Mouse (Mus musculus) left cerebral cortex, postnatal 25 days (tissue): ENCODE results near the gene Pipox. TPM values are rescaled to one million over a fixed set of nuclear protein-coding genes. Genes with fewer than 3 reads are reported as not detected.

Source experiments
- DNase-seq, 2 experiments: peaks; one replicate each; pipeline ENCODE4 v3.0.0; 2022; ENCODE audit warnings: low spot score in 2 of 2, mixed read lengths in 1 of 2
- intact Hi-C: fragments of 180-260 bp; cut with DNase I; formaldehyde crosslinking; loops from one replicate; pipeline ENCODE4 v1.15.1; 2025
- total RNA-seq, 2 experiments: library from RNA; stranded (reverse); gene quantifications; 2 replicates each; pipeline ENCODE4 v1.2.3; 2021

Pipox gene
- total RNA-seq, 2 experiments from 2014 or later = 0.69 to 0.96 TPM

- intact Hi-C loops = no loop called here
- no peak for DNase-seq
These were observed 40.8 kb downstream of the Pipox start for GRCm38 (mm10) chr11:77852941-77853668.

DNA sequence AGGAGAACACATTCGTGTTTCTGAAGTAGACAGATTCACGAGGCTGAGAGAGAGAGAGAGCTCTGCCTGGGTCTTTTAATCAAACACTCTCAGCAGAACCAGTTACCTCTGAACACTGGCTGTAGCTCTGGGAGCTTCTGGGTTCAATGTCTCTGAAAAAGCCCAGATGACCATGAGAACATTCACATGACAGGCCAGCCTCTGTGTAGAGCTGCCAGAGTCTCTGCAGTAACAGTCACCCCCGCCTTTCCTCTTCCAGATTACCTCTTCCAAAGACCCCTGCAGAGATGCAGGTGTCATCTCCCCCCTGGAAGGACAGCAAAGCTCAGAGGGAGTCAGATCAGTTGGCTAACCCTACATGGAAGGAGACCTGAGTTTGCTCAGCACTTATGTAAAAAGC is 41.7 kb downstream of the Pipox start:
- intact Hi-C loops = no loop called here
- DNase-seq = no peak

DNA sequence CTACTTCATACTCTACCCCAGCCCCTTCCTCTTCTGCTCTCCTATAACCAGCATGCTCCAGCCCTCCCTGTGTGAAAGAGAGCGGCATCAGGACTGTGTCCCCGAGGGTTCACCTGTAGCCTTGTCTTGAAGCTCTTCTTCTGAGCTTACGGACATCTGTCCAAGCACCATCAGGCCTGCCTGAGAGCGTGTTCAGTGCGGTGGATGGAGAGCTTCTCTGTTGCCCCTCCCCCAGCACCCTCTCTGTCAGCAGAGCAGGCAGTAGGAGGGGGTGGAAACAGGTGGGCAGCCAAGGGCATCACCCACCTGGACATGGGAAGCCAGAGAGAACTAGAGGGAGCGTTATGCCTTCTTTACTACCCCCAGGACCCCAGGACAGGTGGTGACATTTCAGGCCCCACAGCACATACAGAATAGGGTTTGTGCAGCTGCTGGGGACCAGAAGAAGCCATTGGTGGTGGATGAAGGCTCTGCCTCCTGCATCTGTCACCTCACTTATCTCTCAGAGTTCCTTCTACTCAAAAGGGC is 42.3 kb downstream of the Pipox start:
- intact Hi-C loops = no loop called here
- DNase-seq = no peak

GRCm38 (mm10) chr11:77850401-77851244 is 43.3 kb downstream of the Pipox start:
- intact Hi-C loops = no loop called here
- peak; percentile 69 to 78 for DNase-seq

- intact Hi-C loops = no loop called here
- no peak for DNase-seq
These were observed 44.7 kb downstream of the Pipox start for GRCm38 (mm10) chr11:77849151-77849550.

GRCm38 (mm10) chr11:77848131-77848530 is 45.8 kb downstream of the Pipox start:
- no peak for DNase-seq
- intact Hi-C loops = no loop called here

DNA sequence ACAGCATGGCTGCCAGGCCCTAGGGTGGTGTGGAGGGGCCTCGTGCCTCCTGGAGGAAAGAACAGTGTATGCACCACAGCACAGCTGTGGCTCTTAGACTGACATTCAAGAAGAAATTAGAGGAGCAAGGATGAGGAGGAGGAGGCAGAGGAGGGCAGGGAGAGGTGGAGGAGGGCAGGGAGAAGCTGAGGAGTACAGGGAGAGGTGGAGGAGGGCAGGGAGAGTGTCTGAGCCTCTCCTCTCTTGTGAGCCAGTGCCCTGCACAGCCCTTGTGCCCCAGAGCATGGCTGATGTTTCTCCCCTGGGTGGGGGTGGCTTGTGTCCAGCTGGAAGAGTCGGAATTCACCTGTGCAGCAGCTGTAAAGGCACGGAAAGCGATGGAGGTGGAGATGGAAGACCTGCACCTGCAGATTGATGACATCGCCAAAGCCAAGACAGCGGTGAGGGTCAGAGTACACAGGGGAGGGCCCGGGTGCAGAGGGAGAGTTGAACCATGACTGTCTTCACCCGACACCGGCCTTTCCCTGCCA is 46.2 kb downstream of the Pipox start:
- intact Hi-C loops = no loop called here
- DNase-seq = no peak

- intact Hi-C loops = no loop called here
- DNase-seq = no peak
These were observed 50.0 kb downstream of the Pipox start for GRCm38 (mm10) chr11:77843906-77844200.

GRCm38 (mm10) chr11:77843068-77843905 is 50.6 kb downstream of the Pipox start:
- DNase-seq = no peak
- intact Hi-C loops = no loop called here

DNA sequence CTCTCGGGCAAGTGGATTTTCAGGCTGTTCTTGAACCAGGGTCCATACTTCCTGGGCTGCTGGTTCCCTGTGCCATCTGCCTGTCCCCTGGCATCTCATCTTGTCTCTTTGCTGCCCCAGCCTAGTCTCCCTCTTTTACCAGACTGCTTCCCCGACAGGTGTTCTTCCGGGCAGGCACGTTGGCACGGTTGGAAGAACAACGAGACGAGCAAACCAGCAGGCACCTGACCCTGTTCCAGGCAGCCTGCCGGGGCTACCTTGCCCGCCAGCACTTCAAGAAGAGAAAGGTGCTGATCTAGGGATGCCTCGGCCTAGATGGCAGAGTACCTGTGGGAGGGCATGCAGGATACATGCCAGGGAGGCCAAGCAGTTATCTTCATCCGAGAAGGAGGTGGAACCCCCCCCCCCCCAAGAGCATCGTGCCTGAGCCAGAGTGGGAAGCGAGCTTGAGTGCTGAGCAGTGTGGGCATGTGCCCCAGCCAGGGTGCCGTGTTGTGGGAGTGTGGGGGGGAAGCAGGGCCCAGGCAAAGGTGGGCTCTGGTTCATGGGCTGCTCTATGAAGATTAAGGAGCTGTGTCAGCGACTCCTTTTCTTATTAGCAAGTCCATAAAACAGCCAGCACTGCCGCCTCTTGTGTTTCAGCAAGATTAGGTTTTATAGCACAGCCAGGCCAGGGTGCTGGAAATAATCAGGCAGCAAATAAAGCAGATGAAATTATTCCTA is 53.2 kb downstream of the Pipox start:
- no peak for DNase-seq
- intact Hi-C loops = no loop called here

GRCm38 (mm10) chr11:77837856-77838255 is 56.0 kb downstream of the Pipox start:
- no peak for DNase-seq
- intact Hi-C loops = no loop called here

DNA sequence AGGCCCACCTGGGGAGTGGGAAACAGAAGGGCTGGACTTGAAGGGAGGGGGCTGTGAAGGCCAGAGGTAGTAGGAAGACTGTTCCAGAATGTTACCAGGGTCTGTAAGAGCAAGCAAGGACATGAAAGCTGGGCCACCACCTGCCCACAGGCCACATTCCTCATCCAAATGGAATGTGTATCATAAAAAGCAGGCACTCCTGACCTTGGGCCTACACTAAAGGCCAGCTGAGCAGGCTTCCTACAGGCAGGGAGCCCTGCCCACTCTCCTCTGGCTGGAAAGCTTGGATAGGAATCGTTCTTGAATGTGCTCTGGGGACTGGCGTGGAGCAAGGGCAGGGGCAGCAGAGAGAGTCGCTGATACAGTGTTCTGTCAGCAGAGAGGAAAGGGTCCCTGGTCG is 57.1 kb downstream of the Pipox start:
- intact Hi-C loops = no loop called here
- no peak for DNase-seq

DNA sequence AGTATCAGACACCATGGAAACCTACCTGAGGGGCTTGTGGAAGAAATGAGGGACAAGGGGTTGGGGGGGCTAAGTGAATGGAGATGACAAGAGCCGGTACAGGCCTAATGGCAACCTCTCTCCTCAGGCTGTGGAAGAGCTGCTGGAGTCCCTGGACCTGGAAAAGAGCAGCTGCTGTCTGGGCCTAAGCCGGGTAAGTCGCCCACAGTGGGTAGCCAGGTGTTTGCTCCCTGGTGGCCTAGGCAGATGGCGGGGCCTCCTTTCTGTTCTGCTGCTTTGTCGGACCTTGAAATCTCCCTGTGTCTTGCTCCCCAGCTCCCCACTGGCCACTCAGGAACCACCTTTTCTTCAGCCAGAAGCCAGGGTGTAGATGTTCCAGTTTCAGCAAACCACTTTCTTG is 57.6 kb downstream of the Pipox start:
- intact Hi-C loops = no loop called here

DNA sequence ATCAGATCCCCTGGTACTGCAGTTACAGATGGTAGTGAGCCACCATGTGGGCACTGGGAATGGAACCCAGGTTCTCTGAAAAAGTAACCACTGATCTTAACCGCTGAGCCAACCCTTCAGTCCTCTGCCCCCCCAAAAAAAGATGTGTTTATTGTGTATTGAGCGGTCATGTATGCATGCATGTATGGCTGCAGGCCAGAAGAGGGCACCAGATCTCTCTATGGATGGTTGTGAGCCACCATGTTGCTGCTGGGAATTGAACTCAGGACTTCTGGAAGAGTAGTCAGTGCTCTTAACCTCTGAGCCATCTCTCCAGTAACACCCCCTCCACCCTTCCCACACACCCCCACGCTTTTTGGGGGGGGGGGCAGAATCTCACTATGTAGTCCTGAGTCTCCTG is 58.8 kb downstream of the Pipox start:
- DNase-seq = no peak
- intact Hi-C loops = no loop called here

More for the DNA sequence above, 57.6 kb downstream of the Pipox start:
- no peak for DNase-seq

DNA sequence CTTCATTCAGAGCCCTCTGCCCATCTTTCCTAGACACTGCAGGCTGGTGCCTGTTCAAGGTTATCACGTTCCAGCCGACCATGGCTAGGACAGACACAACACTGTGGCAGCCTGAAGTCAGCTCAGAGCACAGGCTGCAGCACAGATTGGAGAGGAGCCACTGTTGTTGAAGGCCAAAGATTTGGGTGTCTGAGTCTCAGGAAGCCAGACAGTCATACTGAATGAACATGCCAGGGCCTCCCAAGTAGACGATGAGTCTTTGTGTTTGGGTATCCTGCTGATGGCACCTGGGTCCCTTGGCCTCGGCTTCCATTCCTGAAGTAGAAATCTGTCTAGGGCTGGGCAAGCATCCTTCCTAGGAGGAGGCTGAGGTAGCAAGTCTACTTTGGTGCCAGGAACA is 61.4 kb downstream of the Pipox start:
- no peak for DNase-seq
- intact Hi-C loops = no loop called here

DNA sequence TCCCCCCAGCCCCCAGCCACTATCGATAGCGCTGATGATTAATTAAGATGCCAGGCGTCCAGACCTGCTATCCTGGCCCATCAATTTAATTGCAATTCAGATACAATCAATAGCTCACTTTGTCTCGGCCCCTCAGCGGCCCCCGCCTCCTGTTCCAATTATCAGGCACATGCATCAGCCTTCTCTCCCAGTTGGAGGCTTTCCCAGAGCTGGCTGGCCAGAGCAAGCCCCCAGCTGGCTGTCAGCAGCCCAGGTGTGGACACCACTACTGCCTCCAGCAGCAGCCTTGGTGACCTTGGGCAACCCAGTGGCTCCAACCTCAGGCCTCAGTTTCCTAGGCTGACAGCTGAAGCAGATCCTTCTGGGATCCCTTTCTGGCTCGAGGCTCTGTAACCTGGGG is 63.0 kb downstream of the Pipox start:
- intact Hi-C loops = no loop called here
- no peak for DNase-seq
